Mouse (Mus musculus) liver, postnatal 0 days (tissue): ENCODE measurements around the gene Spag16.
A peak's percentile ranks its signal among the peaks of the same experiment; 100 is the strongest.

Experiments used
- CTCF ChIP-seq: sonication (generic); IDR thresholded peaks from 2 replicates; pipeline ENCODE4 v1.5.1; 2016; ENCODE audit warnings: antibody characterized with exemption, low read depth
- EP300 ChIP-seq: IDR thresholded peaks from 2 replicates; pipeline ENCODE4 v1.6.1; 2016; ENCODE audit warnings: antibody characterized with exemption, low read depth, mild to moderate bottlenecking

GRCm38 (mm10) chr1:70128035-70128434 lies 301.3 kb downstream of the Spag16 start:
- TF ChIP-seq CTCF (peak; percentile 55), EP300 (no peak)
